Mouse (Mus musculus) liver, postnatal 0 days (tissue): ENCODE data around the gene Wdr43. TPM values are rescaled to one million over a fixed set of nuclear protein-coding genes. Genes with fewer than 3 reads are reported as not detected.
A peak's percentile ranks its signal among the peaks of the same experiment; 100 is the strongest.
"Not testable (repeated sequence)": the region's sequence is repeated elsewhere in the genome, so short reads cannot be mapped to it uniquely, and the experiment has no call there.

Source experiments
- ATAC-seq: fragments of 200-750 bp; cut with Nextera tagmentation; 2 replicates; pipeline ENCODE4 v1.8.0; 2017; ENCODE audit warnings: mild to moderate bottlenecking, moderate library complexity
- DNase-seq: peaks from one replicate; pipeline ENCODE4 v3.0.0-alpha.2; 2016
- H3K27ac ChIP-seq: fragments of 300-500 bp; sonication (generic); 2 replicates; pipeline ENCODE4 v1.5.1; 2014; ENCODE audit warnings: antibody characterized with exemption, moderate library complexity, mild to moderate bottlenecking, low read depth
- H3K27me3 ChIP-seq: fragments of 300-500 bp; sonication (generic); 2 replicates; pipeline ENCODE4 v1.6.1; 2014; ENCODE audit warnings: low read length, control low read depth, mixed read lengths; ENCODE audit not compliant: insufficient read depth
- H3K36me3 ChIP-seq: fragments of 300-500 bp; sonication (generic); replicated peaks from 2 replicates; pipeline ENCODE4 v1.6.1; 2014; ENCODE audit warnings: mild to moderate bottlenecking, control low read depth, low read length, moderate library complexity, mixed read lengths; ENCODE audit not compliant: insufficient read depth
- H3K4me1 ChIP-seq: fragments of 300-500 bp; sonication (generic); 2 replicates; pipeline ENCODE4 v1.6.1; 2014; ENCODE audit warnings: antibody characterized with exemption, mild to moderate bottlenecking, control low read depth; ENCODE audit not compliant: insufficient read depth
- H3K4me2 ChIP-seq: fragments of 300-500 bp; sonication (generic); 2 replicates; pipeline ENCODE4 v1.6.1; 2014; ENCODE audit warnings: low read depth, mild to moderate bottlenecking, low read length, moderate library complexity, mixed read lengths
- H3K4me3 ChIP-seq: fragments of 300-500 bp; sonication (generic); 2 replicates; pipeline ENCODE4 v1.5.1; 2014; ENCODE audit warnings: low read depth, low read length
- H3K9ac ChIP-seq: fragments of 300-500 bp; sonication (generic); replicated peaks from 2 replicates; pipeline ENCODE4 v1.6.1; 2014; ENCODE audit warnings: mild to moderate bottlenecking, moderate library complexity
- H3K9me3 ChIP-seq: fragments of 300-500 bp; sonication (generic); 2 replicates; pipeline ENCODE4 v1.6.1; 2016; ENCODE audit warnings: mild to moderate bottlenecking, control low read depth, low read length, mixed read lengths
- CTCF ChIP-seq: sonication (generic); IDR thresholded peaks from 2 replicates; pipeline ENCODE4 v1.5.1; 2016; ENCODE audit warnings: antibody characterized with exemption, low read depth
- EP300 ChIP-seq: IDR thresholded peaks from 2 replicates; pipeline ENCODE4 v1.6.1; 2016; ENCODE audit warnings: antibody characterized with exemption, low read depth, mild to moderate bottlenecking
- WGBS: fragments of 180-500 bp; shearing (Covaris S2); extraction: QIAGEN DNeasy Blood & Tissue Kit; methylation state at CpG from one replicate; pipeline ENCODE4 v1.1.7; 2014; ENCODE audit not compliant: insufficient replicate concordance; 5-methylcytosine and 5-hydroxymethylcytosine counted together
- polyA plus RNA-seq: library from polyadenylated mRNA; unstranded; fragments of >200 nt; fragmentation: Nextera tagmentation; extraction: Ambion mirVana; gene quantifications from 2 replicates; pipeline ENCODE4 v1.2.1, GENCODE M21; 2015

Wdr43 gene
- polyA plus RNA-seq, 1 experiment from 2014 or later: 22.6 TPM

GRCm38 (mm10) chr17:71617033-71617362, 1.3 kb downstream of the Wdr43 start:
- 1% methylated on average over 10 of the region's 10 CpGs for WGBS
- no peaks in the 10 kb centered on the region for H3K27me3 ChIP-seq
- H3K36me3 ChIP-seq: peaks cover 3% of the 10 kb centered on the region; the same call in 1 of the 2 replicates
- TF ChIP-seq CTCF: no peak
- TF ChIP-seq EP300: no peak
- ATAC-seq: no peak
- H3K4me3 ChIP-seq: peak overlapping the region; percentile 92
- peak overlapping the region; percentile 96 for H3K4me2 ChIP-seq
- DNase-seq: peak; percentile 40
- peak overlapping the region; percentile 86 for H3K9ac ChIP-seq
- H3K27ac ChIP-seq: peak overlapping the region; percentile 83; the same call in 1 of the 2 replicates
- peaks cover 18% of the 10 kb centered on the region for H3K4me1 ChIP-seq
- no peaks in the 10 kb centered on the region for H3K9me3 ChIP-seq

- no peaks in the 10 kb centered on the region for H3K9me3 ChIP-seq
- H3K27me3 ChIP-seq: no peaks in the 10 kb centered on the region
- peak overlapping the region; percentile 92 for H3K4me3 ChIP-seq
- peak overlapping the region; percentile 86 for H3K9ac ChIP-seq
- H3K4me1 ChIP-seq: peaks cover 18% of the 10 kb centered on the region
- WGBS: 27% methylated on average over 4 of the region's 4 CpGs
- DNase-seq (no peak), ATAC-seq (no peak)
- TF ChIP-seq EP300 (no peak), CTCF (no peak)
- H3K4me2 ChIP-seq: peak overlapping the region; percentile 96
- H3K36me3 ChIP-seq: peaks cover 3% of the 10 kb centered on the region; the same call in 1 of the 2 replicates
- no peak overlapping the region for H3K27ac ChIP-seq
These were observed 2.3 kb downstream of the Wdr43 start for GRCm38 (mm10) chr17:71617974-71618373.

GRCm38 (mm10) chr17:71631806-71632205, 16.1 kb downstream of the Wdr43 start:
- H3K4me2 ChIP-seq: no peak overlapping the region
- peaks cover 78% of the 10 kb centered on the region for H3K36me3 ChIP-seq
- TF ChIP-seq CTCF (no peak), EP300 (no peak)
- no peak for DNase-seq
- WGBS: 87% methylated on average over 10 of the region's 10 CpGs
- H3K4me3 ChIP-seq: no peak overlapping the region
- no peaks in the 10 kb centered on the region for H3K27me3 ChIP-seq
- no peaks in the 10 kb centered on the region for H3K9me3 ChIP-seq
- ATAC-seq: no peak
- H3K4me1 ChIP-seq: no peaks in the 10 kb centered on the region
- H3K27ac ChIP-seq: no peak overlapping the region
- H3K9ac ChIP-seq: no peak overlapping the region

DNA sequence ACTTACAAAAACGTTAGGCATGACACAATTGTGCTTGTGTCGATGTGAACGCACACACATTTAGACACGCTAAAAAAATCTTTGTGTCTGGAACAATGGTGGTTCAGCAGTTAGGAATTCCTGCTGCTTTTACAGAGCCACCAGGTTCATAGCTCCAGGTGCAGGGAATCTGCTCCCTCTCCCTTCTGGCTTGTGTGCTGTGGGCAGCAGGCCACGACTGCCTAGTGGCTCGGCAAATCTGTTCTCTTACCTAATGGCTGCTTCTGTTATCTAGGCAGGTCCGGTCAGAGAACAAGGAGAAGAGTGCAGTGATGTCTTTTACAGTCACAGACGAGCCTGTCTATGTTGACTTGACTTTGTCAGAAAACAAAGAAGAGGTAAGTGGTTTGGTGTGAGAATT, 17.7 kb downstream of the Wdr43 start:
- H3K4me2 ChIP-seq: no peak overlapping the region
- no peaks in the 10 kb centered on the region for H3K4me1 ChIP-seq
- 82% methylated on average over 8 of the region's 8 CpGs for WGBS
- no peaks in the 10 kb centered on the region for H3K27me3 ChIP-seq
- peaks cover 77% of the 10 kb centered on the region for H3K36me3 ChIP-seq
- no peak overlapping the region for H3K9ac ChIP-seq
- no peak for DNase-seq
- no peak for ATAC-seq
- no peak overlapping the region for H3K27ac ChIP-seq
- H3K4me3 ChIP-seq: no peak overlapping the region
- no peak for TF ChIP-seq CTCF
- TF ChIP-seq EP300: no peak
- no peaks in the 10 kb centered on the region for H3K9me3 ChIP-seq

DNA sequence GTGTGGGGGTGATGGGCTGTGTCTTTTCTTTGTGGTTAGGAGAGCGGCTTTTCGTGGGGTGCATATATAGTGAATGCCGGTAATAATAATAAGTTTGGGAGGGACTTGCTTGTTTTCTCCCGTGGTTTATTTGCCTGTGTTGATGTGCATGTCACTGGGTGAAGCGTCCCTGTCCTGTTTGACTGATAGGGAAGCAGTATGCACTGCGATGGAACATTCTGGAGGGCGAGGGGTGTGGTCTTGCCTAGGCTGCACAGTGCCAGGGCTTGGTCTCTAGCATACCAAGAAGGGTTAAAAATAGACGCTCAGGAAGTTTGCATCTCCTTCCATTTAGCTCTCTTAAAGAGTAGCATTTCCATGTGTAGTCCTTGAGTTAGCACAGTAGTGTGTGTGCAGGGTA, 21.1 kb downstream of the Wdr43 start:
- no peak for DNase-seq
- Histone ChIP-seq H3K9me3 (no peaks in the 10 kb centered on the region), H3K4me1 (no peaks in the 10 kb centered on the region), H3K4me3 (no peak overlapping the region), H3K36me3 (peaks cover 76% of the 10 kb centered on the region), H3K4me2 (no peak overlapping the region), H3K27me3 (no peaks in the 10 kb centered on the region), H3K27ac (no peak overlapping the region), H3K9ac (no peak overlapping the region)
- 85% methylated on average over 8 of the region's 8 CpGs for WGBS
- no peak for ATAC-seq
- no peak for TF ChIP-seq CTCF
- no peak for TF ChIP-seq EP300

- H3K4me3 ChIP-seq: no peak overlapping the region
- no peak overlapping the region for H3K4me2 ChIP-seq
- no peak overlapping the region for H3K27ac ChIP-seq
- H3K9ac ChIP-seq: no peak overlapping the region
- DNase-seq: no peak
- no peaks in the 10 kb centered on the region for H3K4me1 ChIP-seq
- WGBS: 71% methylated on average over 4 of the region's 4 CpGs
- TF ChIP-seq EP300 (no peak), CTCF (no peak)
- peaks cover 79% of the 10 kb centered on the region for H3K36me3 ChIP-seq
- no peaks in the 10 kb centered on the region for H3K27me3 ChIP-seq
- no peaks in the 10 kb centered on the region for H3K9me3 ChIP-seq
- no peak for ATAC-seq
These were observed 22.1 kb downstream of the Wdr43 start for GRCm38 (mm10) chr17:71637750-71638265.

DNA sequence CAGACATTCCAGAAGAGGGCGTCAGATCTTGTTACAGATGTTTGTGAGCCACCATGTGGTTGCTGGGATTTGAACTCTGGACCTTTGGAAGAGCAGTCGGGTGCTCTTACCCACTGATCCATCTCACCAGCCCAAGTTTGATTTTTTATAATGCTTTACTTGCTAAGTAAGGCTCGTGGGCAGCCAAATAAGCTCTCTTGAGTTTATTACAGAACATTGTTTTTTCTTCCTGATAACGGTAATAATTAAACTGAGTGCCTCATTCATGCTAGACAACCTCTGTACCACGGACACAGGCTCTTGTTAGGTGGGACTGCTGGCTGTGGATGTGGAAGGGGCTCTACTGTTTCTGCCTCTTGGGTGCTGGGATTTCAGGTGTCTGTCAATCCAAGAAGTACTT, 23.4 kb downstream of the Wdr43 start:
- ATAC-seq, H3K9me3 ChIP-seq, H3K4me2 ChIP-seq, H3K4me1 ChIP-seq, H3K27me3 ChIP-seq, H3K4me3 ChIP-seq, H3K27ac ChIP-seq, DNase-seq, H3K9ac ChIP-seq: not testable (repeated sequence)
- 69% methylated on average over 5 of the region's 5 CpGs for WGBS
- peaks cover 75% of the 10 kb centered on the region for H3K36me3 ChIP-seq
